Mouse (Mus musculus): ENCODE results near the gene Rnase10. TPM values are rescaled to one million over a fixed set of nuclear protein-coding genes. Genes with fewer than 3 reads are reported as not detected.
"Not testable (repeated sequence)": the region's sequence is repeated elsewhere in the genome, so short reads cannot be mapped to it uniquely, and the experiment has no call there.

Gene Rnase10
- polyA plus RNA-seq (2012; ENCODE audit: insufficient read depth, insufficient read length, missing spikeins): 0.91 TPM in 1 of 2 replicates, not detected in the other

DNA sequence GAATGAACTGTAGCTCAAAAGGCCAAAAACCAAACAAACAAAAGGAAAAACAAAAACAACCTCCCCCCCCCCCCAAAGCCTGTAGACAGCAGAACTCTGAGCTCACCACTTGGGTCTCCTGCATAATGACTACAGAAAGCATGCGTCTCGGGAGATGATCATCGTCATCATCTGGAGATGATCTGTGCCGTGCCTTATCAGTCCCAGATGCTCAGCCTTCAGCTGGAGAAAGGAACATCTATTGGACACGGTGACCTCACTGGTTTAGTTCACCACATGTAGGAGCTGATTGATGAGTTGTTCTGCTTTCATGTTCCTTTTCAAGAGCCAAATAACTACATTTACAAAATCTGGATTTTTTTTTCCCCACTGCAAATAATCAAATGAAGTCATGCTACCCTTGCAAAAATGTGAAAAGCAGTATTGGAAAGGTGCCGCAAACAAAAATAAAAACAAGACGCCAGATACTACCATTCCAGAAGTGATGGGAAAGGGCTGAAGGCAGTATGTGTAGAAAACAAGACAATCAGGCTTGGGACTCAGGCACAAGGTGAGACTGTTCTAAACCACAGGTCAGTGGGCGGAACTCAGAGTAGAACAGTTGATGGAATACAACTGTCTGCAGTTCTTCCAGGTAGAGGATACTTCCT, at the start of gene Rnase10:
Rnase10 (plus strand) TSS at position 600 of the 650 bp plus-strand sequence.
- peaks cover 16% of the 10 kb centered on the region for H3K4me1 ChIP-seq (ENCODE audit: control insufficient read depth, insufficient read depth, insufficient read length, low read length)
- peak within 1 kb of the TSS; percentile 7; the same call in 1 of the 2 replicates for H3K4me3 ChIP-seq (ENCODE audit: insufficient read depth, low read depth, low read length)
- peak within 1 kb of the TSS; percentile 99 for H3K27ac ChIP-seq (replicated peaks; ENCODE audit: low read depth, low read length)

DNA sequence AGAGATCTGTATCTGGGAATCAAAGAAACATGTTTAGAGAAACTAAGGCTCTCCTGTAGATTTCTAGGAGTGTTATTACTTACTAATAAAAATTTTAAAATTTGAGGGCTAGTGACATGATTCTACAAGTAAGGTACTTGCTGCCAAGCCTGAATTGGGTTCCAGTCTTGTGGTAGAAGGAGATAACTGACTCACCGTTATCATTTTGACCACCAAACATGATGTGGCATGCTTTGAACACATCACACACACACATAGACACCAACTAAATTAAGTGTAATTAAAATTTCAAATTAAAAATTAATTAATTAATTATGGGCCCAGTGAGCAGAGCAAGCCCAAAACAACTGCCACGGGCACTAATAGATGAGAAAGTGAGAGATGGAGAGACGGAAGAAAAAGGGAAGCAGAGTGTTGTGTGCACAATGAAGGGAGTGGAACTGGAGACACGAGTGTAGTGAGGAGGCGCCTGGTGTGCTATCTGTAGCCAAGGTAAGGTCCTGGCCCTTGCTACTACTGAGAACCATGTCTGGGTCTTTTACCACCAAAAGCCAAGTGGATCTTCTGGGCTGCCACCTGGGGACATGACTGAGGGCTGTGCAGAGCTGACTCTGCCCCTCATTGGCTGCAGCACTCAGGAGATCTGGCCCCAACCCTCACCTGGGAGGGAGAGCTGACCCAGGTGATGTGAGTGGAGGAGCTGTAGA, 49.1 kb upstream of the Rnase10 start:
- not testable (repeated sequence) for H3K4me1 ChIP-seq (ENCODE audit: control insufficient read depth, insufficient read depth, insufficient read length, low read length); H3K4me3 ChIP-seq (ENCODE audit: insufficient read depth, low read depth, low read length); H3K27ac ChIP-seq (replicated peaks; ENCODE audit: low read depth, low read length)

DNA sequence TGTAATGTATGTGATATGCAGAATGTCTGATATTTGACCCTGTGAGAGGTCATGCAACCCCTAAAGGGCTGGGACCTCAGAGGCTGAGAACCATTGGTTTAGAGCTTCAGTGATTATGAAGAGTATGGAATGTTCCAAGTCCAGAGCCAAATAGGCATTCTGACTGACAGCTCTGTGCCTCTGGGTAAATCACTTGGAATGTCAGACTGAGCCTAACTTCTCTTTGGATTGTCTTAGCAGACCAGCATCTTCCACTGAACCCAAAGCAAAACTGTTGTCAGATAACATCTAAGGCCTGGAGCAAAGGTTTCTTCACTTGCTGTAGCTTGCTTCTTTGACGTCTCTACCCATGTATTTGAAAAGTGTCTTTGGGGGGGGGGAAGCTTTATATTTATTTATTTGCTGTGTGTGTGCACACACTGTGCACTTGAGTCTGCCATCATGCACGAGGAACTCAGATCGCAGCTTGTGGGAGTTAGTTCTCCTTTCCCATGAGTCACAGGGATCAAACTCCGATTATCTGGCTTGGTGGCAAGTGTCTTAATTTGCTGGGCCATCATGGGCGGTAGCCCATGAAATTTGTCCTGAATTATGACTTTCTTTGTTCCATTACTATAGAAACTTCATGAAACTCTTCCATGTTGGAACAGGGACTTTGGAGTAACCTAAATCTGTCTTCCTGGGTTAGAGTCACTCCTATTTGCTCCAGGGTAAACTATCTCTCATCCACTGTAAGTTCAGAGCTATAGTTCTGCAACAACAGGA, 39.2 kb upstream of the Rnase10 start:
- Histone ChIP-seq H3K4me3 (ENCODE audit: insufficient read depth, low read depth, low read length) (no peak overlapping the region), H3K27ac (replicated peaks; ENCODE audit: low read depth, low read length) (no peak overlapping the region), H3K4me1 (ENCODE audit: control insufficient read depth, insufficient read depth, insufficient read length, low read length) (peaks cover 3% of the 10 kb centered on the region; the same call in 1 of the 2 replicates)

DNA sequence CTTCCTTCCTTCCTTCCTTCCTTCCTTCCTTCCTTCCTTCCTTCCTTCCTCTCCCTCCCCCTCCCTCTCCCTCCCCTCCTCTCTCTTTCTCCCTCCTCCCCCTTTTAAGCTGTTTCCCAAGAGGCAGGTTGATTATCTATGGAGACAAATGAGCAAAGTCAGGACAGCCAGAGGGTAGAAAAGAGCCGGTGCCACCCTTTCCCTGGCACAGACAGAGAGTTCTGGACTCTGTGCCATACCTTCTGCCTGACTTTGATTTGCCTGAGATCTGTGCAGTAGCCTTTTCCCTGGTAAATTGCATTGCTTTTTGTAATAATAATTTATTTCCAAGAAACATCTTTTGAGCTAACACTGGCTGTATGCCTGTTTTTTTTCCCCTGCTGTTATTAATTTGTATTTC, 38.5 kb upstream of the Rnase10 start:
- Histone ChIP-seq H3K27ac (replicated peaks; ENCODE audit: low read depth, low read length) (no peak overlapping the region), H3K4me3 (ENCODE audit: insufficient read depth, low read depth, low read length) (no peak overlapping the region), H3K4me1 (ENCODE audit: control insufficient read depth, insufficient read depth, insufficient read length, low read length) (peaks cover 3% of the 10 kb centered on the region; the same call in 1 of the 2 replicates)

DNA sequence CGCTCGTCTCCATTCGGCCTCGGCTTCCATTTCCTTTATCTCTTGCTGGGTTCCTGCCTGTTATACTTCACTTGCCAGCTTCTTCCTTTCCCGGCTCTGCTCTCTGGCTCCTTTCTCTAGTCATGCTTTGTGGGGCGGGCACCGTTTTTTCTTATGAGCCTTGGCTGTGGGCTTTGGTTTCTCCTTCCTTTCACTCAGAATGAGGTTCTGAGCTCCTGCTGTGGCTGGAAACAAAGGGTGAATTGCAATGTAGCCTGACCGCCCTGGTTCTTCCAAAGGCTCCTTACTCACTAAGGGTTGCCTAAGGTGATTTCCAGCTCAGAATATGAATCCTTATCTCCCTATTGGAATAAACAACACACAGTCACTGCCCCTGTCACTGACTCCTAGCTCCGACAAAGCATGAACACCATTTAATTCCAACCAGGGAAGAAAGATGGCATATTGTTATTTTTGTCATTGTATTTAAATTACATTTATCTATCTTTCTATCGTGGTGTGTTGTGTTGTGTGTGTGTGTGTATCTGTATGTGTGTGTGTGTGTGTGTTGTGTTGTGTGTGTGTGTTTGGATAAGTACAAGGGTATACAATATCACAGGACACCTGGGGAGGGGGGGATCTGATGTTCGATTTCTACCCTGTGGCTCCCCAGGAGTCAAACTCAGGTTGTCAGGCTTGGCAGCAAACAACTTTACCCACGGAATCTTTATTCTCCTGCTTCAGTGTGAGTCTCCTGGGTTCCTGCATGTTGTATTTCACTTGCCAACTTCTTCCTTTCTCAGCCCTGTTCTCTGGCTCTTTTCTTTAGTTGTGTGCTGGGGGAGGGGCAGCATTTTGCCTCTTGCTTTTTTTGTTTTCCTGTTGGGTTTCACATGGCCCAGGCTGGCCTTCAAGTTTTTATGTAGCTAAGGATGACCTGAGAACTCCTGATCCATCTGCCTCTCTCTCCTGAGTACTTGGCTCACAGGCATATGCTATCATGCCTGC, 37.7 kb upstream of the Rnase10 start:
- peaks cover 3% of the 10 kb centered on the region; the same call in 1 of the 2 replicates for H3K4me1 ChIP-seq (ENCODE audit: control insufficient read depth, insufficient read depth, insufficient read length, low read length)
- no peak overlapping the region for H3K4me3 ChIP-seq (ENCODE audit: insufficient read depth, low read depth, low read length)
- H3K27ac ChIP-seq (replicated peaks; ENCODE audit: low read depth, low read length): peak overlapping the region; percentile 72

DNA sequence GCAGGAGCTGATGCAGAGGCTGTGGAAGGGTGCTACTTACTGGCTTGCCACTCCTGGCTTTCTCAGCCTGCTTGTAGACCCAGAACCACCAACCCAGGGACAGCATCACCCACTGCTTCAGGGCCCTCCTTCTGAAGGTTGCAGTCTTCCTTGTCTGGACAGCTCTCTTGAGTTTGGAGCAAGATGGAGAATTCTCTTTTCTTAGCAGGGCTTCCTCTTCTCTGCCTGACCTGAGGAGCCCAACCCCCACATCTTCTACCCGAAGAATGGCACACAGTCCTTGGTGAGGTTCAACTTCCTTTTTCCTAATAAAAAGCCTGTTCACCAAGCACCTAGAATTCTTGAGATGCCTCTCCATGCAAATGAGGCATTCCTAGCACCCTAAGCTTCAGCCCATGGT, 36.7 kb upstream of the Rnase10 start:
- no peak overlapping the region for H3K27ac ChIP-seq (replicated peaks; ENCODE audit: low read depth, low read length)
- peaks cover 3% of the 10 kb centered on the region; the same call in 1 of the 2 replicates for H3K4me1 ChIP-seq (ENCODE audit: control insufficient read depth, insufficient read depth, insufficient read length, low read length)
- no peak overlapping the region for H3K4me3 ChIP-seq (ENCODE audit: insufficient read depth, low read depth, low read length)

DNA sequence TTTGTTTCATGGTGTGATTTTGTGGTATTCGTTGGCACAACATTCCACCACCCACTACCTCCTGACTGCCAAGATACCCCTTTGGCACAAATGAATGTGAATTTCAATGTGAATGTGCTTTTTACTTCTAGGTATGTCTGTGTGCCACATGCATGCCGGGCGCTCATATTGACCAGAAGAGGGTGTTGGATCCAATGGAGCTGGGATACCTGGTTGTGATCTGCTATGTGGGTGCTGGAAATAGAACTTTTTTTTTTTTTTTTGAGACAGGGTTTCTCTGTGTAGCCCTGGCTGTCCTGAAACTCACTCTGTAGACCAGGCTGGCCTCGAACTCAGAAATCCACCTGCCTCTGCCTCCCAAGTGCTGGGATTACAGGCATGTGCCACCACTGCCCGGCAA, 34.5 kb upstream of the Rnase10 start:
- not testable (repeated sequence) for H3K4me1 ChIP-seq (ENCODE audit: control insufficient read depth, insufficient read depth, insufficient read length, low read length); H3K27ac ChIP-seq (replicated peaks; ENCODE audit: low read depth, low read length); H3K4me3 ChIP-seq (ENCODE audit: insufficient read depth, low read depth, low read length)

DNA sequence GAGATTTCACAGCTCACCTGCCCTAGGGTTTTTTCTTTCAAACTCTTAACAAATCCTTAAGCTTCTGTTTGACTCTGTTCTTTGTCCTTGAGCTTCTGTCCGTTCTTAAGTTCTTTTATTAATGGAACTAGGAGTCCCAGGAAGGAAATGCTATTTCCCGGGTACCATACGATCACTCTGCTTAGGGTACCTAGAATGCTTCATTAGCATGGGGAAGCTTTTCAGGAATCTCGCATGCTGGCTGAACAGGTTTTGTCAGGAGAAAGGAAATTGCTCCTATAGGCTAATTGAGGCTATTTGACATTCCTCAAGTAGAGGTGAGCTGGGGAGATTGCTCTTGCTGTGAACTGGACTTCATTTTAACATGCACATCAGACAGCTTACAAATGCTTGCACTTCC, 33.9 kb upstream of the Rnase10 start:
- H3K27ac ChIP-seq (replicated peaks; ENCODE audit: low read depth, low read length): no peak overlapping the region
- H3K4me3 ChIP-seq (ENCODE audit: insufficient read depth, low read depth, low read length): no peak overlapping the region
- H3K4me1 ChIP-seq (ENCODE audit: control insufficient read depth, insufficient read depth, insufficient read length, low read length): peaks cover 8% of the 10 kb centered on the region; the same call in 1 of the 2 replicates

DNA sequence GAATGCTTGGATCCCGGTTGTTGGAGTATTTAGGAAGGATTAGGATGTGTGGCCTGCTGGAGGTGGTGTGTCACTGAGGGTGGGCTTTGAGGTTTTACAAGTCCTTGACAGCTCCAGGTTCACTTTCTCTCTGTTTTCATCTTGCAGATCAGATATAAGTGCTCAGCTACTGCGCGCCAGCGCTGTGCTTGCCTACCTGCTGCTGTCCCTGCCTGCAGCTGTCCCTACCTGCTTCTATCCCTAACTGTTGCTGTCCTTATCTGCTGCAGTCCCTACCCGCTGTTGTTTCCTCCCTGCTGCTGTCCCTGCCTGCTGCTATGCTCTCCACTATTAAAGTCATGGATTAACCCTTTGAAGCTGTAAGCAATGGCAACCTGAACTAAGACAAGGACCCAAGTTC, 32.5 kb upstream of the Rnase10 start:
- no peak overlapping the region for H3K4me3 ChIP-seq (ENCODE audit: insufficient read depth, low read depth, low read length)
- no peak overlapping the region for H3K27ac ChIP-seq (replicated peaks; ENCODE audit: low read depth, low read length)
- peaks cover 15% of the 10 kb centered on the region; the same call in 1 of the 2 replicates for H3K4me1 ChIP-seq (ENCODE audit: control insufficient read depth, insufficient read depth, insufficient read length, low read length)

DNA sequence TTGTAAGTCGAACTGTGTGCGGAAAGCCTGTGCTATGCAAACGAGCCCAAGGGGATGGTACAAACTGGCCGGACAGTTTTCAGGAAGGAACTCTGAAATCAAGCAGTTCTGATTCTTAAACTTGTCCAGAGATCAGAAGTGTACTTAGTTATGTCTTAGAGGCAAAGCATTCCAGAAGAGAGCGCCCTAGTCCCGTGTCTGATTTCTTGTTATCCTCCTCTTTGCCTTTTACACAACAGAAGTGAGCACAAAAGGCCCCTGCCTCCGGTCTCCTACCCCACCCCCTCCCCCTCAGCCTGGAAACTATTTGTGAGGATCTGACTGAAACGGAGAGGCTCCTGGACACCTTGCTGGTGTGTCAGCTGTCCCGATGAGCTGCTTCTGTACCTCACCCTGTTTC, 30.9 kb upstream of the Rnase10 start:
- peaks cover 19% of the 10 kb centered on the region; the same call in 1 of the 2 replicates for H3K4me1 ChIP-seq (ENCODE audit: control insufficient read depth, insufficient read depth, insufficient read length, low read length)
- H3K27ac ChIP-seq (replicated peaks; ENCODE audit: low read depth, low read length): peak overlapping the region; percentile 37
- no peak overlapping the region; the same call in 1 of the 2 replicates for H3K4me3 ChIP-seq (ENCODE audit: insufficient read depth, low read depth, low read length)

DNA sequence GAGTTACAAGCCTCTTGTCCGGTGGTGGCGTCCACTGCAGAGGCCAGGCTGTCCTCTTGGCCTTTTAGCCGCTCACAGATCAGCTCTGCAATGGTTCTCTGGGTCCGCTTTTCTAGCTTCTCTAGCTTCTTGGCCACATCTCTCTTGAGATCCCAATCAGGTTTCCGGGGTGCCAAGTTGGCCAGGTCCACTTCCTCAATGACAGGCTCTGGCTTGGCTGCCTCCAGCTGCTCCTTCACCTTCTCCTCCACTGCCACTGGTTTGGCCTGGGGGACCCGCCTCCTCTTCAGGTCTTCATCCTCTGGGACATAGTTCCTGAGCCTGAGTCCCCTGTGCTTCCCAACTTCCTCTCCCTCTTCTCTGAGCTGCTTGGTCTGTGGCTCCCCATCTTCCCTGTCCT, 29.1 kb upstream of the Rnase10 start:
- Histone ChIP-seq H3K4me1 (ENCODE audit: control insufficient read depth, insufficient read depth, insufficient read length, low read length) (peaks cover 26% of the 10 kb centered on the region; the same call in 1 of the 2 replicates), H3K27ac (replicated peaks; ENCODE audit: low read depth, low read length) (peak overlapping the region; percentile 82; the same call in 1 of the 2 replicates)
- not testable (repeated sequence) for H3K4me3 ChIP-seq (ENCODE audit: insufficient read depth, low read depth, low read length)

DNA sequence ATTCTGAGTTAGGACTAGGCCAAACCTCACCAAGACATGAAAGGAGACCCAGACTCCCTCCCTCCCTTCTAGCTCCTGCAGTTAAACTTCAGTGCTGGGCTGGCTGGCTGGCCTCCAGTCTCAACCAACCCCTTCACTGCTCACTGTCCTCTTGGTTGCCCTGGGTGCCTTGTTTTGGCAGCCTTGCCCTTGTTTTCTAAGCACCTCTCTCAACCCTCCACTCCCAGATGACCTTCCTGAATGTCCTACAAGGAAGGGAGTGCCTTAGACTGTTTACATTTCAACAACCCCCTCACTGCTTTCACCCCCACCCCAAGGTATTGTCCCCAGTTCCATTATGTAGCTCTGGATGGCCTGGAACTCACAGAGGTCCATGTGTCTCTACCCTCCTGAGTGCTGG, 27.9 kb upstream of the Rnase10 start:
- Histone ChIP-seq H3K4me1 (ENCODE audit: control insufficient read depth, insufficient read depth, insufficient read length, low read length) (peaks cover 26% of the 10 kb centered on the region; the same call in 1 of the 2 replicates), H3K4me3 (ENCODE audit: insufficient read depth, low read depth, low read length) (no peak overlapping the region), H3K27ac (replicated peaks; ENCODE audit: low read depth, low read length) (peak overlapping the region; percentile 82)

DNA sequence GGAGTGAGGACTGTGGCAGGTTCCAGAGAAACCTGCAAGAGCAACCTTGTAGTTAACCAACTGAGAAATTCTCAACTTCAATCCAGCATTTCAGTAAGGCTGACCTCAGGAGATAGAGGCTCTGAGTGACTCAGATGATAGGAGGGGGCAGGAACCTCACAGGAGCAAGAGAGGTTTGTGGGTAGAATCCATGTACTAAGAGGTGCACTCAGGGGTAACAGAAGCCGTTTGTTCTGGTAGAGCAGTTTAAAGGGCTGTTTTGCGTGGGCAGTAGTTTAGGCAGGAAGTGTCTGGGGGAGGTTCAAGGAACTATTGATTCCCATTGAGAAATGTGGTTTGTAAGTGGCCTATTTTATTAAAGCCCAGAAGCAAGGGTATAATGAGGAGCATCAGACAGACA, 26.3 kb upstream of the Rnase10 start:
- Histone ChIP-seq H3K4me3 (ENCODE audit: insufficient read depth, low read depth, low read length) (no peak overlapping the region), H3K27ac (replicated peaks; ENCODE audit: low read depth, low read length) (peak overlapping the region; percentile 92)

DNA sequence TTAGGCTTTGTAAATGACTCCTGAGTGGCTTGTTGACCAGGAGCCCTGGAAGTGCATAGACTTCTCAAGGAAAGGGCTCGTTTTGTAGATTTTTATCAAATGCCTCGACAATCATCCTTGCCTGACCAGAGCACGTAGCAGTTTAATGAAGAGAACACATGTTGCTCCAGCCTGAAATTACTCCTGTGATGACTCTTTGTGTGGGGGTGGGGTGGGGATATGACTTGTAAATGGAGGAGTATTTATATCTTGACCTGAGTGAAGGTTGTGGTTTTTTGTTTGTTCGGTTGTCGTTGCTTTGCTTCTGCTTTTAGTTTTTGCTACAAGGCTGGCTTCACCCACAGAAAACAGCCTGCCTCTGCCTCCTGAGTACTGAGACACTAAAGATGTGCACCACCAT, 25.7 kb upstream of the Rnase10 start:
- Histone ChIP-seq H3K4me1 (ENCODE audit: control insufficient read depth, insufficient read depth, insufficient read length, low read length) (peaks cover 26% of the 10 kb centered on the region; the same call in 1 of the 2 replicates), H3K27ac (replicated peaks; ENCODE audit: low read depth, low read length) (peak overlapping the region; percentile 96), H3K4me3 (ENCODE audit: insufficient read depth, low read depth, low read length) (no peak overlapping the region)

More for the DNA sequence above, 26.3 kb upstream of the Rnase10 start:
- peaks cover 26% of the 10 kb centered on the region; the same call in 1 of the 2 replicates for H3K4me1 ChIP-seq (ENCODE audit: control insufficient read depth, insufficient read depth, insufficient read length, low read length)

Measured in brown adipose tissue, adult 24 weeks (tissue).